Mouse (Mus musculus) CH12.LX (cell line): Measurements from ENCODE around the gene Prkcd. TPM values are rescaled to one million over a fixed set of nuclear protein-coding genes. Genes with fewer than 3 reads are reported as not detected.

Experiments
- DNase-seq: peaks from one replicate; pipeline ENCODE4 v3.0.0-alpha.2; 2013; ENCODE audit errors: extremely low read depth
- H3K27ac ChIP-seq: 2 replicates; pipeline ENCODE4 v1.5.1; 2012; ENCODE audit warnings: low read depth, mild to moderate bottlenecking, control low read depth, moderate library complexity; ENCODE audit not compliant: insufficient read depth
- H3K27me3 ChIP-seq: replicated peaks from 2 replicates; pipeline ENCODE3; 2012; ENCODE audit warnings: inconsistent platforms
- H3K36me3 ChIP-seq, 2 experiments: replicated peaks in 1 of 2; 2 replicates each; pipeline versions ENCODE3 to v1.6.1; 2012; ENCODE audit warnings: inconsistent platforms in 1 of 2, low read length in 1 of 2, mild to moderate bottlenecking in 1 of 2, mixed read lengths in 1 of 2, moderate library complexity in 1 of 2; ENCODE audit not compliant: control insufficient read depth in 1 of 2, insufficient read depth in 1 of 2
- H3K4me1 ChIP-seq, 2 experiments: 2 replicates each; pipeline ENCODE4 v1.6.1; 2012; ENCODE audit warnings: inconsistent platforms in 1 of 2, moderate library complexity in 1 of 2; ENCODE audit not compliant: insufficient read depth in 2 of 2, control insufficient read depth in 1 of 2
- H3K4me2 ChIP-seq: 2 replicates; pipeline ENCODE4 v1.6.1; 2012; ENCODE audit warnings: low read depth, mild to moderate bottlenecking, control low read depth; ENCODE audit not compliant: poor library complexity, insufficient read depth, severe bottlenecking
- H3K4me3 ChIP-seq, 3 experiments: fragments of 150-350 bp in 1 of 3; sonication (generic) in 1 of 3; replicated peaks in 1 of 3; 2 replicates each; pipeline versions ENCODE3 to v1.5.1; 2011 to 2012; ENCODE audit warnings: low read depth in 2 of 3, low read length in 2 of 3, mild to moderate bottlenecking in 2 of 3, moderate library complexity in 2 of 3, control low read depth in 1 of 3, improper control_type of control experiment in 1 of 3, inconsistent platforms in 1 of 3, mixed read lengths in 1 of 3; ENCODE audit not compliant: poor library complexity in 1 of 3
- H3K79me2 ChIP-seq: replicated peaks from 2 replicates; pipeline ENCODE4 v1.6.1; 2012; ENCODE audit warnings: mild to moderate bottlenecking, moderate library complexity; ENCODE audit not compliant: control insufficient read depth, poor library complexity, insufficient read depth, severe bottlenecking; ENCODE audit errors: extremely low read depth
- H3K9ac ChIP-seq: 2 replicates; pipeline ENCODE4 v1.6.1; 2012; ENCODE audit warnings: low read depth, mild to moderate bottlenecking, control low read depth, moderate library complexity; ENCODE audit not compliant: insufficient read depth
- H3K9me3 ChIP-seq: replicated peaks from 2 replicates; pipeline ENCODE3; 2012; ENCODE audit warnings: low read length, inconsistent platforms, mixed read lengths
- BHLHE40 ChIP-seq: IDR thresholded peaks from 2 replicates; pipeline ENCODE4 v1.6.1; 2011; ENCODE audit warnings: mild to moderate bottlenecking, low read depth, low read length, improper control_type of control experiment
- CHD1 ChIP-seq: IDR thresholded peaks from 2 replicates; pipeline ENCODE4 v1.6.1; 2012; ENCODE audit warnings: low read depth, low read length, improper control_type of control experiment, inconsistent platforms
- CHD2 ChIP-seq: IDR thresholded peaks from 2 replicates; pipeline ENCODE4 v1.6.1; 2011; ENCODE audit warnings: low read length, improper control_type of control experiment
- E2F4 ChIP-seq: IDR thresholded peaks from 2 replicates; pipeline ENCODE4 v1.6.1; 2011; ENCODE audit warnings: low read depth, low read length, improper control_type of control experiment; ENCODE audit not compliant: insufficient replicate concordance
- ELF1 ChIP-seq: IDR thresholded peaks from 2 replicates; pipeline ENCODE4 v1.6.1; 2014; ENCODE audit warnings: low read depth, mild to moderate bottlenecking, inconsistent platforms, low read length, improper control_type of control experiment
- EP300 ChIP-seq: IDR thresholded peaks from 2 replicates; pipeline ENCODE4 v1.6.1; 2011; ENCODE audit warnings: low read length, improper control_type of control experiment
- ETS1 ChIP-seq: conservative IDR thresholded peaks from 2 replicates; pipeline ENCODE4 v1.6.1; 2012; ENCODE audit warnings: low read depth, mild to moderate bottlenecking, inconsistent platforms, low read length, improper control_type of control experiment, moderate library complexity
- GABPA ChIP-seq: IDR thresholded peaks from 2 replicates; pipeline ENCODE4 v1.6.1; 2012; ENCODE audit warnings: low read depth, low read length, improper control_type of control experiment, inconsistent platforms; ENCODE audit not compliant: insufficient replicate concordance
- JUN ChIP-seq: IDR thresholded peaks from 2 replicates; pipeline ENCODE4 v1.6.1; 2011; ENCODE audit warnings: low read depth, mild to moderate bottlenecking, low read length, improper control_type of control experiment, moderate library complexity; ENCODE audit not compliant: insufficient read depth
- JUND ChIP-seq: conservative IDR thresholded peaks from 2 replicates; pipeline ENCODE4 v1.6.1; 2011; ENCODE audit warnings: low read depth, low read length, improper control_type of control experiment
- KAT2A ChIP-seq: IDR thresholded peaks from 2 replicates; pipeline ENCODE4 v1.6.1; 2012; ENCODE audit warnings: low read length, improper control_type of control experiment, inconsistent platforms; ENCODE audit not compliant: insufficient replicate concordance
- MAX ChIP-seq: IDR thresholded peaks from 2 replicates; pipeline ENCODE4 v1.6.1; 2011; ENCODE audit warnings: low read length, improper control_type of control experiment
- MAZ ChIP-seq: IDR thresholded peaks from 2 replicates; pipeline ENCODE4 v1.6.1; 2012; ENCODE audit warnings: low read depth, mild to moderate bottlenecking, inconsistent platforms, low read length, improper control_type of control experiment, moderate library complexity
- MXI1 ChIP-seq: IDR thresholded peaks from 2 replicates; pipeline ENCODE4 v1.6.1; 2011; ENCODE audit warnings: mild to moderate bottlenecking, low read depth, low read length, improper control_type of control experiment
- MYC ChIP-seq: IDR thresholded peaks from 2 replicates; pipeline ENCODE4 v1.6.1; 2011; ENCODE audit warnings: low read depth, mild to moderate bottlenecking, improper control_type of control experiment, low read length
- NELFE ChIP-seq: IDR thresholded peaks from 2 replicates; pipeline ENCODE4 v1.6.1; 2011; ENCODE audit warnings: low read depth, low read length, improper control_type of control experiment
- NRF1 ChIP-seq: IDR thresholded peaks from 2 replicates; pipeline ENCODE4 v1.6.1; 2014; ENCODE audit warnings: low read depth, mild to moderate bottlenecking, inconsistent platforms, low read length, improper control_type of control experiment, moderate library complexity
- POLR2A ChIP-seq: IDR thresholded peaks from 2 replicates; pipeline ENCODE4 v1.6.1; 2011; ENCODE audit warnings: low read depth, mild to moderate bottlenecking, improper control_type of control experiment, low read length
- POLR2AphosphoS2 ChIP-seq: IDR thresholded peaks from 2 replicates; pipeline ENCODE4 v1.6.1; 2011; ENCODE audit warnings: low read depth, low read length, improper control_type of control experiment
- RAD21 ChIP-seq: IDR thresholded peaks from 2 replicates; pipeline ENCODE4 v1.6.1; 2011; ENCODE audit warnings: low read depth, mild to moderate bottlenecking, low read length, improper control_type of control experiment, moderate library complexity
- RCOR1 ChIP-seq: conservative IDR thresholded peaks from 2 replicates; pipeline ENCODE4 v1.6.1; 2012; ENCODE audit warnings: low read depth, mild to moderate bottlenecking, inconsistent platforms, low read length, improper control_type of control experiment
- SMC3 ChIP-seq: IDR thresholded peaks from 2 replicates; pipeline ENCODE4 v1.6.1; 2011; ENCODE audit warnings: low read depth, low read length, improper control_type of control experiment
- TBP ChIP-seq: conservative IDR thresholded peaks from 2 replicates; pipeline ENCODE4 v1.6.1; 2011; ENCODE audit warnings: low read depth, low read length, improper control_type of control experiment
- TCF12 ChIP-seq: IDR thresholded peaks from 2 replicates; pipeline ENCODE4 v1.6.1; 2014; ENCODE audit warnings: low read depth, mild to moderate bottlenecking, inconsistent platforms, low read length, improper control_type of control experiment
- UBTF ChIP-seq: IDR thresholded peaks from 2 replicates; pipeline ENCODE4 v1.6.1; 2012; ENCODE audit warnings: low read depth, mild to moderate bottlenecking, inconsistent platforms, low read length, improper control_type of control experiment, moderate library complexity
- USF1 ChIP-seq: IDR thresholded peaks from 2 replicates; pipeline ENCODE4 v1.6.1; 2014; ENCODE audit warnings: low read depth, mild to moderate bottlenecking, inconsistent platforms, low read length, improper control_type of control experiment
- USF2 ChIP-seq: conservative IDR thresholded peaks from 2 replicates; pipeline ENCODE4 v1.6.1; 2011; ENCODE audit warnings: low read depth, low read length, improper control_type of control experiment
- ZC3H11A ChIP-seq: IDR thresholded peaks from 2 replicates; pipeline ENCODE4 v1.6.1; 2012; ENCODE audit warnings: low read depth, mild to moderate bottlenecking, inconsistent platforms, low read length, improper control_type of control experiment
- ZKSCAN1 ChIP-seq: IDR thresholded peaks from 2 replicates; pipeline ENCODE4 v1.6.1; 2012; ENCODE audit warnings: low read depth, inconsistent platforms, low read length, improper control_type of control experiment, borderline replicate concordance
- ZMIZ1 ChIP-seq: IDR thresholded peaks from 2 replicates; pipeline ENCODE4 v1.6.1; 2012; ENCODE audit warnings: low read depth, mild to moderate bottlenecking, inconsistent platforms, low read length, improper control_type of control experiment
- ZNF384 ChIP-seq: IDR thresholded peaks from 2 replicates; pipeline ENCODE4 v1.6.1; 2012; ENCODE audit warnings: low read depth, low read length, improper control_type of control experiment, inconsistent platforms
- dilution Hi-C: fragments of 300-500 bp; cut with MboI; formaldehyde crosslinking; loops from 2 replicates; pipeline ENCODE4 v1.14.3; 2020; ENCODE audit warnings: low sequenced_read_pairs; ENCODE audit not compliant: extremely low pct_unique_long_range_greater_than_20kb, extremely low pct_ligation_motif_present
- in situ Hi-C: fragments of 300-500 bp; cut with MboI; formaldehyde crosslinking; loops from 3 replicates; pipeline ENCODE4 v1.14.3; 2019; ENCODE audit warnings: low sequenced_read_pairs, low pct_ligation_motif_present, low pct_unique_long_range_greater_than_20kb, mixed read lengths
- polyA plus RNA-seq: library from polyadenylated mRNA; unstranded; fragments of >175 nt; gene quantifications from 2 replicates; pipeline ENCODE4 v1.2.1, GENCODE M21; 2012; ENCODE audit warnings: low read depth; ENCODE audit not compliant: insufficient read length
- total RNA-seq, 2 experiments: library from RNA; depleted of rRNA; stranded (reverse); fragments of 300-350 nt in 1 of 2; fragments of >200 nt in 1 of 2; gene quantifications; 2 replicates each; pipeline ENCODE4 v1.2.3; 2012 to 2014

Gene Prkcd
- total and polyA plus RNA-seq, 3 experiments = 109 to 186 (median 122) TPM

DNA sequence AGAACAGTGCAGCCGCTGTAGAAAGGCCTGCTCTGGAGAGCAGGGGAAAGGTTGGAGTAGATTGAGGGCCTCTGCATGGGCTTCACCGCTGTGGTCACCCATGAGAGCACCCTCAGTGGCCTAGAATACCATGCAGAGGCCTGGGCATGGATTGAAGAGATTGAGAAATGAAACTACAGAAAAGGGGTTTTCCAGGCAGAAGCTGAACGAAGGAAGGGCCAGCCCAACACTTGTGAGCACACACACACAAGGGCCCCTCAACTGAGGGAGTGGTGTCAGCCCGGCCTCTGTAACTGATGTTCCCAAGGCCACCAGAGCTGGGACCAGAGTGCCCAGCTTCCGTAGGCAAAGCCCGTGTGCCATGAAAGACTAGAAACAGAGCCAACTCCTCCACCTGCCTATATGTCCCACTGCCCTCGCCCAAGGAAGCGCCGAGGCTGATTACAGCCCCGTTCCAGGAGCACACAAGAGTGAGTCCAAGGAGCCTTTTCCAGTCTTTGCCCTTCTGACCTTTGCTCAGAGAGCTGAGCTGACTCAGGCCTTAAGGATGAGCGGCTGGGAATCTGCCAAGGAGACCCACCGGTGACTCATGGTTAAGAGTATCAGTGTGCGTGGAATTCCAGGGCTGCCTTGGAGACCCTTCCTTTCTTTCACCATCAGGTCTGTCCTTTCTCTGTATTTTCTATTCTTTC, 9.4 kb upstream of the Prkcd start:
- no peak for TF ChIP-seq MAX
- TF ChIP-seq NELFE = no peak
- TF ChIP-seq KAT2A = no peak
- TF ChIP-seq JUND = no peak
- no peak for TF ChIP-seq MYC
- peak; percentile 51; the same call in 1 of the 2 replicates for TF ChIP-seq POLR2A
- no peak for TF ChIP-seq RCOR1
- no peak for TF ChIP-seq CHD2
- TF ChIP-seq GABPA = no peak
- TF ChIP-seq EP300 = peak; percentile 53; the same call in 1 of the 2 replicates
- no peak for TF ChIP-seq ELF1
- TF ChIP-seq ZMIZ1 = no peak
- no peak for TF ChIP-seq ZNF384
- TF ChIP-seq MAZ = no peak
- TF ChIP-seq POLR2AphosphoS2 = no peak
- no peak for TF ChIP-seq BHLHE40
- TF ChIP-seq ZC3H11A = no peak
- peak; percentile 5; the same call in 1 of the 2 replicates for TF ChIP-seq NRF1
- no peak for TF ChIP-seq ETS1
- no peak for TF ChIP-seq CHD1
- no peak for TF ChIP-seq E2F4
- TF ChIP-seq USF1 = no peak
- no peak for TF ChIP-seq MXI1
- no peak for TF ChIP-seq RAD21
- TF ChIP-seq TCF12 = no peak
- TF ChIP-seq SMC3 = no peak
- 0 out of 2 replicates have a peak, but pooled peaks have one; percentile 14 for TF ChIP-seq TBP
- no peak for TF ChIP-seq JUN
- TF ChIP-seq USF2 = no peak
- no peak for TF ChIP-seq ZKSCAN1
- no peak for TF ChIP-seq UBTF
- in situ Hi-C loops = no loop called here
- H3K9ac ChIP-seq = peak overlapping the region; percentile 36
- H3K36me3 ChIP-seq = peaks cover 0 to 4% of the 10 kb centered on the region in 2 experiments
- no peaks in the 10 kb centered on the region for H3K9me3 ChIP-seq
- H3K4me1 ChIP-seq = peaks cover 34 to 93% of the 10 kb centered on the region in 2 experiments
- DNase-seq = peak; percentile 62
- H3K4me2 ChIP-seq = peak overlapping the region; percentile 48
- H3K27ac ChIP-seq = peak overlapping the region; percentile 54; the same call in 1 of the 2 replicates
- dilution Hi-C loops = no loop called here
- no peaks in the 10 kb centered on the region for H3K27me3 ChIP-seq
- H3K4me3 ChIP-seq = peak overlapping the region in 1 of 3 experiments; percentile 25
- H3K79me2 ChIP-seq = no peaks in the 10 kb centered on the region
